Mouse (Mus musculus): ENCODE results near the gene Zfp112. TPM values are rescaled to one million over a fixed set of nuclear protein-coding genes. Genes with fewer than 3 reads are reported as not detected.

Gene Zfp112
- 4.4 and 5.7 TPM in 2 replicates for polyA plus RNA-seq (2015; fragmentation: Nextera tagmentation; extraction: Ambion mirVana)

DNA sequence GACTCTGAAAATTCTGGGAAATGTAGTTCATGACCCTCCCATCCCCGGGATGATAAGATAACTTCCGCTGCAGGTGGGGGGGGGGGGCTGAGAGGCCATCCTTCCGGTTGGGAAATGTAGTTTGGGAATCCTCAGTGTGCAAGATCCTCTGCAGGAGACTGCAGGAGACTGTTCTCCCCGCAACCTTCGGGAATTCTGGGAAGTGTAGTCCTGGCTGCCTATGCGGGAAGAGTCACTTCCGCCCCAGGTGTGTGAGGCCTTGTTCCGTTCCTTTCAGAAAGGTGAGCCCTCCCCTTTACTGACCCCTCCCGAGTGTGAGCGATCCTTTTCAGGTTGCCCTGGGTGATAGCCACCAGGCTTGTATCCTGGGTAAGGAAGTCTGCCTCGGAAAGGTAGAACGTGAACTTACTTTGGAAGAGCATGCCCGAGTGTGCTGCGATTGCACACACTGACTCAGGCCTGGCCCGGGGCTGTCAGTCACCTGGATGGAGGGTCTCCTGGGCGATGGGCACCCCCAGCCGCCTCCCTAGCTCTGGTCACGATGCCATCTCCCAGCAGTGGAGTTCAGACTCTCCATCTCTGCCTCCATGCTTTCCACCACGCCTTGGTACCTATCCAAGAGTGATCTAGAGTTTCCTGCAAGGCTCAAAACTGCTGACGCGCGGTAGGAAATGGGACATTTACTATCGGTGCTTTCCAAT lies at the start of gene Zfp112:
TSS of gene Zfp112 (plus strand) at position 159 of the 701 bp plus-strand sequence.

DNA sequence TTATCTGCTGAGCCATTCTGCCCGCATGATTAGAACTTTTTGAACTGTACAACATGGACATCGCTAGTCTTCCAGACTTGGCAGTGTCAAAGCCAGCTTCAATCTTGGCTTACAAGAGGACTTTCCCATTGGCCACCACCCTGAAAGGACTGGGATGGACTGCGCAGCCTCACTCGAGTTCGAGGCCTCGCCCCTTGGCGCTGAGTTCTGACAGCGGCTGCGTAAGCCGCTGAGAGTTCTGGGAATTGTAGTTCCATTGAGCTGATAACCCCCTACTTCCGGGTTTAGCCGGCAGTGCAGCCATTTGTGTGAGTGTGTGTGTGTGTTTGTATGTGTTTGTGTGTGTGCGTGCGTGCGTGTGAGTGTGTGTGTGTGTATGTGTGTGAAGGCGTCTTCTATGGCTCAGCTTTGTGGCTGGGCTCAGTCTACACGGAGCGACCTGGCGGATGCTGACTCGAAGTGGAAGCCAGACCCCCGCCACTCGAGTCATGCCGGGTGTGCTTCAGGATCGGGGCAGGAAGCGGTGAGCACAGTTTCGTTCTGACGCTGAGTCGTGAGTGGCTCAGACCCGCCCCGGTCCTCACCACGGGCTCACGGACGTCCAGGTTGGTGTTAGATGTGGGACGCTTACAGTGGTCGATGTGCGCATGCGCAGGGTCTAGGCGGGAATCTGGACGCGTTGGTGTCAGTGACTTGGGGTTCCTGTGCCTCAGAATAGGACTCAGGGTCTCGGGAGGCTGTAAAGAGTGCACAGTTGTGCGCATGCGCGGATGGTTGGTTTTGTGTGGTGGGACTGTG lies 30.3 kb upstream of the Zfp112 start, which contains the start of gene Zfp180:
TSS of gene Zfp180 (plus strand) at position 291 of the 798 bp plus-strand sequence.

DNA sequence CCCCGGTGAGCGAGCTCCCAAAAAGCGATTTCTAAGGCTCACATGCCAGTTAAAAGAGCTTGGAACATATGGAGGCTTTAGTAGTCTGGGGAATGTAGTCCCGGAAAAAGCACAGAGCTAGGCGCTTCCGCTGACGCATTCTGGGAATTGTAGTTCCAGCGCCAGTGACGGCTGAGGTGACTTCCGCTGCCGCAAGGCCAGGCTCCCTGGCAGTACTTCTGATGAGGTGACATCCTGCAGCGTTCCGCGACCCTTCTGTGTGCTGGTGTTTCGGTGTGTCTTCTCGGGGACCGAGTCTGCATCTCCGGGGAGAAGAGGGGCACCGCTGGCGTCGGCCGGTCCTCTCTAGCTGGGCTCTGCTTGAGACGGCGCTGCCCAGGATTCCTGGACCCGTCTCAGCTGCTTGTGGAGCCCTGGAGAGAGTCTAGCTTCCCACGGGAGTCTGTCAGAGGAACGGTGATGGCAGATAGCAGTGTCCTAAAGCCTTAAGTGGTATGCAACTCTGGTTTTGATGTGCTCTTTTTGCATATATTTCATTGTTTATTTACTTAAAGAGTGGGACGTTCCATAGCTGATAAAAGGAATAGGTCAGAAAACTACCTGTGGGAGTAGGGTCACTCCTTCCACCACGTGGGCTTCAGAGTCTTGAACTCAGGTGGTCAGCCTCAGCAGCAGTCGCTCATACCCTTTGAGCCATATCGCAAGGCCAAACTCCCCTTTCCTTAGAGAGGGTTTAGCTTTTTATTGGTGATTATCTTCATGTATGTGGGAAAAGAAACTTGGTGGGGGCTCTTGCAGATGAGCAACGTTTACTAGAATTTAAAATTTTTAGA lies 22.1 kb downstream of the Zfp112 start, which contains the start of gene Zfp235:
TSS of gene Zfp235 (plus strand) at position 174 of the 833 bp plus-strand sequence.

DNA sequence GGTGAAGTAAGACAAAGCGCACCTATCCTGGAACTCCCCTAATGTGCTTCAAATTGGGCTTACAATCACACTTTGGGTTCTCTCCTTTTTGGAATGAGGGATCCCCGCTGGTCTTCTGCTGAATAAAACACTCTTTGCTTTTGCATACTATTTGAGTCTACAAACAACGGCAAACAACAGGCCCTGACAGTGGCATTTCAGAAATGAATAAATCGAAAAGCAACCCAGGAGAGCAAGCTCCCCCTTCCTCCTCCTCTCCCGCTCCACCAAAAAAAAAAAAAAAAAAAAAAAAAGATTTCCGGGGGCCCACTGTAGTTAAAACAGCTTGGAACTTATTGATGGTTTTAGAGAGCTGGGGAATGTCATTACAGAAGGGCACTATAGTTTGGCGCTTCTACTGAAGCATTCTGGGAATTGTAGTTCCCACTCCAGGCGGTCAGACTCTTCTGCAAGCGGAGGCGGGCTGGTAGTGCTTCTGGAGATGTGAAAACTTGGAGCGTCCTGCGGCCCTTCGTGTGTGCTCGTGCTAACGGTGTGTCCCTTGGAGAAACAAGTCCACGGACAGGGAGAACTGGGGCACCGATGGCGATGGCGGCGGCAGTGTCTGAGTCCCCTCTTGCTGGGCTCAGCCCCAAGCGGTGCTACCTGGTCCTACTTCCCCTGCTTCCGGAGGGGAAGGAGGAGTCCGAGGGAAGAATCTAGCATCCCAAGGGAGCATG lies 62.7 kb downstream of the Zfp112 start, which contains the start of gene Zfp114:
TSS of gene Zfp114 (plus strand) at position 443 of the 719 bp plus-strand sequence.

Other genes starting within 250 kb of the Zfp112 start
- gene Vmn1r177, start 245.9 kb upstream of the Zfp112 start, polyA plus RNA-seq (2015; fragmentation: Nextera tagmentation; extraction: Ambion mirVana), result not detected in 2 replicates
- not detected in 2 replicates for gene Vmn1r178, start 220.3 kb upstream of the Zfp112 start, polyA plus RNA-seq (2015; fragmentation: Nextera tagmentation; extraction: Ambion mirVana)
- not detected in 2 replicates for gene Vmn1r179, start 185.3 kb upstream of the Zfp112 start, polyA plus RNA-seq (2015; fragmentation: Nextera tagmentation; extraction: Ambion mirVana)
- not detected in 2 replicates for gene Vmn1r180, start 161.7 kb upstream of the Zfp112 start, polyA plus RNA-seq (2015; fragmentation: Nextera tagmentation; extraction: Ambion mirVana)
- gene Vmn1r181, start 137.7 kb upstream of the Zfp112 start, polyA plus RNA-seq (2015; fragmentation: Nextera tagmentation; extraction: Ambion mirVana), result not detected in 2 replicates
- gene V1rd19, start 110.6 kb upstream of the Zfp112 start, polyA plus RNA-seq (2015; fragmentation: Nextera tagmentation; extraction: Ambion mirVana), result not detected in 2 replicates
- not detected in 2 replicates for gene Vmn1r183, start 59.1 kb upstream of the Zfp112 start, polyA plus RNA-seq (2015; fragmentation: Nextera tagmentation; extraction: Ambion mirVana)
- 9.4 and 9.9 TPM in 2 replicates for gene Zfp180, start 30.4 kb upstream of the Zfp112 start, polyA plus RNA-seq (2015; fragmentation: Nextera tagmentation; extraction: Ambion mirVana)
- 9.5 and 11.1 TPM in 2 replicates for gene Zfp235, start 21.9 kb downstream of the Zfp112 start, polyA plus RNA-seq (2015; fragmentation: Nextera tagmentation; extraction: Ambion mirVana)
- gene Zfp114, start 62.7 kb downstream of the Zfp112 start, polyA plus RNA-seq (2015; fragmentation: Nextera tagmentation; extraction: Ambion mirVana), result 1.5 and 1.7 TPM in 2 replicates
- 5.0 and 6.0 TPM in 2 replicates for gene Zfp111, start 99.1 kb downstream of the Zfp112 start, polyA plus RNA-seq (2015; fragmentation: Nextera tagmentation; extraction: Ambion mirVana)
- gene Zfp109, start 125.2 kb downstream of the Zfp112 start, polyA plus RNA-seq (2015; fragmentation: Nextera tagmentation; extraction: Ambion mirVana), result 0.95 and 1.1 TPM in 2 replicates
- 2.1 and 2.6 TPM in 2 replicates for gene Zfp108, start 142.5 kb downstream of the Zfp112 start, polyA plus RNA-seq (2015; fragmentation: Nextera tagmentation; extraction: Ambion mirVana)
- 4.0 and 5.2 TPM in 2 replicates for gene Zfp93, start 158.1 kb downstream of the Zfp112 start, polyA plus RNA-seq (2015; fragmentation: Nextera tagmentation; extraction: Ambion mirVana)
- gene Zfp61, start 188.9 kb downstream of the Zfp112 start, polyA plus RNA-seq (2015; fragmentation: Nextera tagmentation; extraction: Ambion mirVana), result 12.2 and 18.2 TPM in 2 replicates
- 6.7 and 7.9 TPM in 2 replicates for gene Zfp94, start 204.4 kb downstream of the Zfp112 start, polyA plus RNA-seq (2015; fragmentation: Nextera tagmentation; extraction: Ambion mirVana)
- gene Tescl, start 221.6 kb downstream of the Zfp112 start, polyA plus RNA-seq (2015; fragmentation: Nextera tagmentation; extraction: Ambion mirVana), result 0.14 TPM in 1 of 2 replicates, not detected in the other
- gene Lypd5, start 236.9 kb downstream of the Zfp112 start, polyA plus RNA-seq (2015; fragmentation: Nextera tagmentation; extraction: Ambion mirVana), result 0.14 TPM in 1 of 2 replicates, not detected in the other

All from adrenal gland, postnatal 0 days (tissue).